Mouse (Mus musculus): ENCODE results near the gene 4632433K11Rik. TPM values are rescaled to one million over a fixed set of nuclear protein-coding genes. Genes with fewer than 3 reads are reported as not detected.
A peak's percentile ranks its signal among the peaks of the same experiment; 100 is the strongest.

4632433K11Rik gene
- polyA plus RNA-seq, 1 experiment from 2014 or later: not detected

GRCm38 (mm10) chr7:5014251-5015117, 19.4 kb upstream of the 4632433K11Rik start, which contains the start of the genes Zfp524 and Fiz1:
Gene Zfp524, plus strand, starts transcription at chr7:5014415.
Gene Fiz1, minus strand, starts transcription at chr7:5014697.
- H3K4me2 ChIP-seq (ENCODE audit: low read length): peak within 1 kb of the TSS; percentile 65
- no peaks in the 10 kb centered on the region for H3K9me3 ChIP-seq (replicated peaks; ENCODE audit: low read length)
- under 1% methylated on average over 42 of the region's 42 CpGs for WGBS
- H3K9ac ChIP-seq (ENCODE audit: low read depth, low read length): peak within 1 kb of the TSS; percentile 78
- DNase-seq (ENCODE audit: low spot score) (peak; percentile 98), ATAC-seq (replicated peaks; ENCODE audit: low FRiP score, low read depth) (peak; percentile 84)
- peak within 1 kb of the TSS; percentile 99 for H3K27ac ChIP-seq
- no peaks in the 10 kb centered on the region for H3K27me3 ChIP-seq (ENCODE audit: insufficient read depth, low read length)
- 0 out of 2 replicates have a peak, but pooled peaks cover 7% of the 10 kb centered on the region for H3K4me1 ChIP-seq (replicated peaks; ENCODE audit: insufficient read depth, low read length)
- H3K36me3 ChIP-seq (ENCODE audit: insufficient read depth, low read length): peaks cover 32% of the 10 kb centered on the region
- peak within 1 kb of the TSS; percentile 76 for H3K4me3 ChIP-seq (replicated peaks; ENCODE audit: low read depth, low read length)
- no peak for TF ChIP-seq CTCF (IDR thresholded peaks at IDR 0.05; ENCODE audit: low read depth)

- Histone ChIP-seq H3K4me1 (replicated peaks; ENCODE audit: insufficient read depth, low read length) (0 out of 2 replicates have a peak, but pooled peaks cover 9% of the 10 kb centered on the region), H3K9me3 (replicated peaks; ENCODE audit: low read length) (no peaks in the 10 kb centered on the region), H3K27ac (peak within 1 kb of the TSS; percentile 99), H3K4me3 (replicated peaks; ENCODE audit: low read depth, low read length) (peak within 1 kb of the TSS; percentile 76), H3K36me3 (ENCODE audit: insufficient read depth, low read length) (peaks cover 23% of the 10 kb centered on the region), H3K27me3 (ENCODE audit: insufficient read depth, low read length) (no peaks in the 10 kb centered on the region), H3K9ac (ENCODE audit: low read depth, low read length) (peak within 1 kb of the TSS; percentile 78), H3K4me2 (ENCODE audit: low read length) (peak within 1 kb of the TSS; percentile 65)
- WGBS: under 1% methylated on average over 44 of the region's 76 CpGs
- TF ChIP-seq CTCF (IDR thresholded peaks at IDR 0.05; ENCODE audit: low read depth): 0 out of 2 replicates have a peak, but pooled peaks have one; percentile 10
- peak; percentile 80 for ATAC-seq (replicated peaks; ENCODE audit: low FRiP score, low read depth)
- peak; percentile 97 for DNase-seq (ENCODE audit: low spot score)
These were observed 18.6 kb upstream of the 4632433K11Rik start, which contains the start of gene Gm44973 for GRCm38 (mm10) chr7:5015118-5016001. Gene Gm44973, plus strand, starts transcription at chr7:5015496.

- Histone ChIP-seq H3K4me2 (ENCODE audit: low read length) (peak overlapping the region; percentile 65), H3K9ac (ENCODE audit: low read depth, low read length) (peak overlapping the region; percentile 65; the same call in 1 of the 2 replicates), H3K27me3 (ENCODE audit: insufficient read depth, low read length) (no peaks in the 10 kb centered on the region), H3K36me3 (ENCODE audit: insufficient read depth, low read length) (peaks cover 16% of the 10 kb centered on the region), H3K4me3 (replicated peaks; ENCODE audit: low read depth, low read length) (peak overlapping the region; percentile 76), H3K9me3 (replicated peaks; ENCODE audit: low read length) (no peaks in the 10 kb centered on the region), H3K27ac (peak overlapping the region; percentile 99), H3K4me1 (replicated peaks; ENCODE audit: insufficient read depth, low read length) (0 out of 2 replicates have a peak, but pooled peaks cover 9% of the 10 kb centered on the region)
- no peak for TF ChIP-seq CTCF (IDR thresholded peaks at IDR 0.05; ENCODE audit: low read depth)
- DNase-seq (ENCODE audit: low spot score) (no peak), ATAC-seq (replicated peaks; ENCODE audit: low FRiP score, low read depth) (no peak)
- 48% methylated on average over 3 of the region's 3 CpGs for WGBS
These were observed 17.9 kb upstream of the 4632433K11Rik start for GRCm38 (mm10) chr7:5016057-5016456.

- Histone ChIP-seq H3K4me1 (replicated peaks; ENCODE audit: insufficient read depth, low read length) (0 out of 2 replicates have a peak, but pooled peaks cover 9% of the 10 kb centered on the region), H3K27me3 (ENCODE audit: insufficient read depth, low read length) (no peaks in the 10 kb centered on the region), H3K4me2 (ENCODE audit: low read length) (no peak overlapping the region), H3K9me3 (replicated peaks; ENCODE audit: low read length) (no peaks in the 10 kb centered on the region), H3K4me3 (replicated peaks; ENCODE audit: low read depth, low read length) (no peak overlapping the region), H3K36me3 (ENCODE audit: insufficient read depth, low read length) (peaks cover 7% of the 10 kb centered on the region; the same call in 1 of the 2 replicates), H3K27ac (no peak overlapping the region), H3K9ac (ENCODE audit: low read depth, low read length) (no peak overlapping the region)
- 96% methylated on average over 2 of the region's 2 CpGs for WGBS
- no peak for TF ChIP-seq CTCF (IDR thresholded peaks at IDR 0.05; ENCODE audit: low read depth)
- ATAC-seq (replicated peaks; ENCODE audit: low FRiP score, low read depth) (no peak), DNase-seq (ENCODE audit: low spot score) (no peak)
These were observed 17.0 kb upstream of the 4632433K11Rik start for GRCm38 (mm10) chr7:5016920-5017319.

GRCm38 (mm10) chr7:5017352-5017751, 16.6 kb upstream of the 4632433K11Rik start:
- 88% methylated on average over 16 of the region's 16 CpGs for WGBS
- Histone ChIP-seq H3K4me2 (ENCODE audit: low read length) (no peak overlapping the region), H3K4me1 (replicated peaks; ENCODE audit: insufficient read depth, low read length) (0 out of 2 replicates have a peak, but pooled peaks cover 9% of the 10 kb centered on the region), H3K36me3 (ENCODE audit: insufficient read depth, low read length) (peaks cover 5% of the 10 kb centered on the region; the same call in 1 of the 2 replicates), H3K27me3 (ENCODE audit: insufficient read depth, low read length) (no peaks in the 10 kb centered on the region), H3K27ac (no peak overlapping the region), H3K9ac (ENCODE audit: low read depth, low read length) (no peak overlapping the region), H3K9me3 (replicated peaks; ENCODE audit: low read length) (no peaks in the 10 kb centered on the region), H3K4me3 (replicated peaks; ENCODE audit: low read depth, low read length) (no peak overlapping the region)
- no peak for DNase-seq (ENCODE audit: low spot score)
- TF ChIP-seq CTCF (IDR thresholded peaks at IDR 0.05; ENCODE audit: low read depth): peak; percentile 34; the same call in 1 of the 2 replicates
- ATAC-seq (replicated peaks; ENCODE audit: low FRiP score, low read depth): no peak
